Mouse (Mus musculus) heart, postnatal 4 days (tissue): Measurements from ENCODE around the gene B230104I21Rik. TPM values are rescaled to one million over a fixed set of nuclear protein-coding genes. Genes with fewer than 3 reads are reported as not detected.

Experiments
- DNase-seq: peaks from one replicate; pipeline ENCODE4 v3.0.0; 2021
- total RNA-seq, 2 experiments: library from RNA; stranded (reverse); gene quantifications; 2 replicates each; pipeline ENCODE4 v1.2.3; 2021

B230104I21Rik gene
- not detected for total RNA-seq

DNA sequence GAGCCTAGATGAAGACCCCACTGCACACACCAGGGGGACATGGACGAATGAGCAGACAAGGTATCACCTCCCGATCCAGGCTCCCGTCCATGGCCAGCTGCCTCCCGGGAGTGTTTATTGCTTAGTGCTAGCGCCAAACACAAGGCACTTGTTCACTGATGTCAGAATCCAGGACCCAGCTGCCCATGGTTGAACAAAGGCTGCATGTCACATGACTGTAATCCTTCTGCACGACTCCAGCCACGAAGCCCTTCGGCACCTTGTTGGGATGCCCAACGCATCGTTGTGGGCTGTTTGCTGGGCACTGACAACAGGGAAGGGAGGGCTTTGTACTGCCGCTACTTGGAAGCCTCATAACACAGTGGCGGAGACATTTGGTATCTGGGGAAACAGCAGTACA is at the start of gene B230104I21Rik:
TSS of gene B230104I21Rik (plus strand) at position 367 of the 400 bp plus-strand sequence.
- DNase-seq = no peak

DNA sequence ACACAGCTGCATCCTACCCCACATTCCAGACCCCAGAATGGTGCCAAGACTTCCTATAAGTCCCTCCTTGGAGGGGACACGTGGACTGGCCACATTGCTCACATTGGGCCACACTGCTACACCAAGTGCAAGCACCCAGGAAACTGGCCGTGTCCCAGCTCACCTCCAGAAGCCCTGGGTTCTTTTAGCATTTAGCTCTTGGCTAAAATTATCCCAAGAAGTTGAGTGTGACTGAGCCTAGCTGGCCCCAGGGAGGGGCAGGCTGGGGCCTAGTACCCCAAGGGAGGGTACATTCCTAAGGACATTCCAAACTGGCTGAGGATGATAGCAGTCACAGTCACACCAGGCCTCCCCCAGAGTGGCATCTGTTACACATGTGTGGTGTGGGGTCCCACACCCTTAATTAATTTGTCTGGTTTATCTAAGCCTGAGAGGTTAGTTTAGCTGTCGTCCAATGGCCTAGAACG is 42.2 kb upstream of the B230104I21Rik start:
- DNase-seq = no peak

DNA sequence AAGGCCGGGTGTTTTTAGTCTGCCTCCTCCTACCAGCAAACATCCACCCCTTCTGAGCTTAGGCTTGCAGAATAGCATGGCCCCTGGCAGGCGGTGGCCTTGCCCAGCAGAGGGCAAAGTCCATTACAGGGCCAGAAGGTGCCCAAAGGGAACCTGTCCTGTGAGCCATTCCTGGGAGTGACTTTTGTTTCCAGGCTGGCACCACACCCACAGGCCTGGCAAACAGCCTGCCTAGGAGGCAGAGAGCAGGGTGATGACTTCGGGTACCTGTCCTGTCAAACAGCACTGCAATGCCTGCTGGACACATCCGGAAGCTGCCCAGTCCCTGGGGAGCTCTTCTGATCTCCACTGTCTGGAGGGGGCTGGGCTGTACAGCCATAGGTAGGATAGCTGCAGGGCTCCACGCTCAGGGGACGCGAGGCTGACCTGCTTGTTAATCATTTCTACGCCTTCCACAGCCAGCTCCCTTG is 41.6 kb upstream of the B230104I21Rik start:
- DNase-seq = no peak

DNA sequence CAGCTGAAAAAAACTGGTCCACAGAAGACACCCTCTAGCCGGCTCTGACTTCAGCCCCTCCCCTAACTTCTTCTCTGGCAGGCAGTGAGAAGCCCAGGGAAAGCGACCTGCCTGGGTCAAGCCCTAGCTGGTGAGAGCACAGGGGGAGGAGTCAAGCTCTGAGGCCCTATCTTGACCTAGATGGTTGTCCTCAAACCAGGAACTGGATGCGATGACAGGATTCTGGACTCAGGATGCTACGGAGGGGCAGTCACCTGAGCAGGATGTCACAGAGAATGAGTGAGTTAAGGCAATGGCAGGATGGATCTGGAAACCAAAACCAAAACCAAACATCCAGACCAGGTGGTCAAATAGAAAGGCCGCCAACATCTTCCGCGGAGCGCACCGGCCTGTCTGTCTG is 38.2 kb upstream of the B230104I21Rik start:
- no peak for DNase-seq

DNA sequence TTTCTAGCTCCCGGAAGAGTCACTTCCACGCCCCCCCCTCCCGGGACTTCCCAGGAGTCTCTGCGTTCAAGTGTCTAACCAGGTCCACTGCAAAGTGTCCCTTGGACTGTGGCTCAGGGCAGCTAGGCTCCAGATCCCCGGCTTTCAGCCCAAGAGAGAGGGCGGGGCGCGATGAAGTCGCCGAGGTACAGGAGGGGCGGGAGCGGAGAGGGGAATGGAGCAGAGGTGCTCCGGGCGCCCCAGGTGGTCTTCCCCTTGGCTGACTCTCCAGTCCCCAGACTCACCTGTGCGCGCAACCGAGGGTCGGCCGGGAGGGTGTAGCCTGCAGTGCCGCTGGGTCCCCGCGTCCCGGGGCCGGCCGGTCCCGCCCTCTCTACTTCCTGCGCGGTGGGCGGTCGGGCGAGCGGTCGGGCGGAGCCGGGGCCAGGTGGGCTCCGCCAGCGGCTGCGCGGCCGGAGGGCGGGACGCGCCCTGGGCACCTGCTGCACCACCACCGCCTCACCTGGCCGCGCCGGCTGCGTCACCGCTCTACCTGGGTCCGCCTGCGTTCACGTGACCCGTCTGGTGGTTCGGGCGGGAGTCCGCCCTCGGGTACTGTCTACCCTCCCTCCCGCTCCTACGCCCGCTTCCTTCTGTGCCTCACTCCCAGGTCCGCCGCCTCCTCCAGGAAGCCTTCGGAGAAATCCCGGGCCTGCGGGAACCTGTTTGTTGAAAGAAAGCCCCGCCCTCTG is 36.2 kb upstream of the B230104I21Rik start:
- DNase-seq = no peak

DNA sequence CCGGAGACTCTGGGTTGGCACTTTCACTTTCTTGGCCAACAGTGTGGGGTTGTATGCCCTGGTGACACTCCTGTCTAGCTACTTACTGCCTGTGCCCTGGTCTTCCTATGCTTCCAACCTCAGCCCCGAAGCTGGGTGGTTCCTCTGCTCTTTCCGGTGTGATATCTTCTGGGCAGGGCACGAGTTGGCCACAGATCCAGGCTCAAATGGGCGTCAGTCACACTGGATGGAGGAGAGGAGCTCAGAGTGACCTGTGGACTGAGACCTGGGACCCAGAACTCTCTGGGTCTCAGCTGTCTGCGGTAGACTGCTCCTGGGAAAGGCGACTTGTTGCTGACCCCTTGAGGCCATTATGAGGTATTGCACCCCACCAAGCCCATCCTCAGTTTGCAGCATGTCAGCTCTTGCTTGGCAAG is 34.5 kb upstream of the B230104I21Rik start, which contains the start of gene Arhgef16:
TSS of gene Arhgef16 (minus strand) at position 211 of the 416 bp plus-strand sequence.
- peak; percentile 60 for DNase-seq

DNA sequence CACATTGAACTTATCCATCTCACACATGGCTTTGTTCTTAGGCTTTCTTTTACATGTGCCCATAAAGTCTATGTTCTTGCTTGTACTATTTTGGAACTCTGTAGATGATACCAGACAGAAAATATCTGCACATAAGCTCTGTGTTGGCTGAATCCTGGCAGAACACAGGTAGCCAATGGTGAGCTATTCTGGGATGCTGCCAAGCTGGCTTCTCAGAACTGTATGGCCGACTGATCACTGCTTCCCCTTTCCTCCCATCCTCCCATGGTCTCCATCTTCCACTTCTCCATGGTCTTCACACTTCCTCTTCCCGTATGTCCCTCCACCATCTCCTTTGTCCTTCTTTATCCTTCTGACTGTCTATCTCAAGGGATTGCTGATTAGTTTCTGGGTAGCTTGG is 26.8 kb upstream of the B230104I21Rik start:
- no peak for DNase-seq

DNA sequence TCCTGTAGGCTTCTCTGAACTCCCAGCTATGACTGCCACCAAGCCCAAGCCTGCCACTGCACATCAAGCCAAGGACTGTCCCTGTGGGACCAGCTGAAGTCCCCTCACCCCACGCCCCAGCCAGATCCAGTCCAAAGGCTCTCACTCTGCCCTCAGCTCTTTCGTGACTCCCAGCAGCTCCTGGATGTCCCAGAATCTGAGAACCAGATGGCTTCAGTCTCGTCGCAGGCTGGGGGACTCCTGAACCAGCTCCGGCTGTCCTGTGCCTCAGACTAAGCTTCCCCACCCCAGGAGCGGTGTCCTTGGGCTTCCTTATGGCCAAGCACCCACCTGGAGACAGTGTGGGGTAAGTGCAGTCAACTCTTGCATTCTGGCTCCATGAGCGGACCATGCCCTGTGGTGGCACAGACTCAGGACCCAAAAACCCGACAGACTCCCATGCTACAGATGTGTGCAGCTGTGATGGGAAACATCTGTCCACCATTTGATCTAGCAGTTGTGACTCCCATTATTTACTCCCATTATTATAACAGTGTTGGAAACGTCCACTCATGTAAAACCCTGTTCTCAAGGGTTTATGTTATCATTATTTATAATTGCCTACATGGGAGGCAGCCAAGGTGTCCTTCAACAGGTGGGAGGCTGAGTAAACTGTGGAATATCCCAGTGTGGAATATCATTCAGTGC is 25.2 kb upstream of the B230104I21Rik start:
- no peak for DNase-seq

DNA sequence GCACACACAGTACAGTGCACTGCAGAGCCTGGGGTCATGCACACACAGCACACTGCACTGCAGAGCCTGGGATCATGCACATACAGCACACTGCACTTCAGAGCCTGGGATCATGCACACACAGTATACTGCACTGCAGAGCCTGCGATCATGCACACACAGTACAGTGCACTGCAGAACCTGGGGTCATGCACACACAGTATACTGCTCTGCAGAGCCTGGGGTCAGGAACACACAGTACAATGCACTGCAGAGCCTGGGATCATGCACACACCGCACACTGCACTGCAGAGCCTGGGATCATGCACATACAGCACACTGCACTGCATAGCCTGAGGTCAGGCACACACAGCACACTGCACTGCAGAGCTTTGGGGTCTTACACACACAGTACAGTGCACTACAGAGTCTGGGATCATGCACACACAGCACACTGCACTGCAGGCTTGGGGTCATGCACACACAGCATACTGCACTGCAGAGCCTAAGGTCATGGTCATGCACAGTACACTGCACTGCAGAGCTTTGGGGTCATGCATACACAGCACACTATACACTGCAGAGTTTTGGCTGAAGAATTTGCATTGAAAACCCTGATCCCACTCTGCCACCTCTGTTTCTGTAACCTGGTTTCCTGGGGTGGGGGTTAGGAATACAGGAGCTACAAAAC is 23.6 kb upstream of the B230104I21Rik start:
- DNase-seq = no peak

DNA sequence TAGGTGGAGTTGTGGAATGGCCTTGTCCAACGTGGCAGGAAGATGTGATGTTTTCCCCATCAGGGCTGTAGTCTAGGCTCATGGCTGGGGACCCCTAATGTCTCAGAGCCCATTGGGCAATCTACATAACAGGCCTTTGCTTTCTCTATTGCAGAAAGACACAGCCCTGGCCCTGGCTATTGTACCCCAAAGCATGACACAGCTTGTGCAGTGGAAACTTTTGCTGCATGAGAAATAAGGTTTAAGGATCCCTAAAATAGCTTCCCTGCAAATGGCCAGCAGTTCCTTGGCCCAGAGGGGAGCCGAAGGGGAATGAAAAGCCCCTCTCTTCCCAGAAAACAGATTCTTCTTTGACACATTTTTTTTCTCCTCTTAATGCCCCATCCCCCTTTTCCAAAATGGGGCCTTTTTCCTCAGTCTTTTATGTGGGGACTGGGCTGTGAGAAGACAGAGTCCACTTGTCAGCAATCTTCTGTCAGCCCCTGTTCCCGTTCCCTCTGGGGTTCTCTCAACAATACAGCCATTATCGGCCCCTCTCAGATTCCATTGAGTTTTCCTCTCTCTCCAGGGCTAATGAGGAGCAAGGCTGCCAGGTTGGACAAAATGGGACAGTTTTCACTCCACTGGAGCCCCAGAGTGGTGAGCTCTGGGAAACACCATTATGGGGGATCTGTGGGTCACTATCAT is 22.8 kb upstream of the B230104I21Rik start:
- no peak for DNase-seq

DNA sequence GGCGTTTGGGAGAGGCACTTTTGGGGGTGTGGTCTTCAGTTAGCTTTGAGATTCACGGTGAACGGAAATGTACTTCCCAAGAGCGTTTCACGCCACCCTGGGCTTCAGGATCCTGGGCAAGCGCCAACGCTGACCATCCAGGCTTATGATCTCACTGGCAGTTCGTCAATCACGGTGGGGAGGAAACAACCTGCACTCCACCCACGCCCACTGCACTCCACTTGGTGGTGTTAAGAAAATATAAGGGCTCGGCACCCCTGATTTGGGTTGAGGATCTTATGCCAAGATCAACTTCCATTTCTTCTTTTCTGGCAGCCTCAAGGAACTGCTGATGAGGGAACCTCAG is 22.3 kb upstream of the B230104I21Rik start:
- DNase-seq = no peak

DNA sequence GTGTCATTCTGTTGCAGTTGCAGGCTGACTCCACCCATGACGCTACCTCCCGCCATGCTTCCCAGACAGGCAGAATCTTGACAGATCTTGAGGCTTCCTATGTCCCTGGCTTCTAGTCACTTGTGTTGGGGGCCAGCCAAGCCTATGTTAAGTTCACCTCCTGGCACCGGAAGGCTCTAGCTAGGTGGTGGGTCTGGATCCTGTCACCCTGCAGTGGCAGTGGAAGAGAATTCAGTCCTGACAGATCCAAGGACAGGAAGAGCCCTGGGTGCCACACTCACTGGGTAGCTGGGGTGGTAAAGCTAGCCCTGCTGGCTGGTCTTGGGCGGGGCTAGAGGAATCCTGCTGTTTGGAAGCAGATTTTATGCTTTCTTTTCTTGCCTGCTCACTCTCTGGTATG is 10.5 kb upstream of the B230104I21Rik start:
- DNase-seq = peak; percentile 50

DNA sequence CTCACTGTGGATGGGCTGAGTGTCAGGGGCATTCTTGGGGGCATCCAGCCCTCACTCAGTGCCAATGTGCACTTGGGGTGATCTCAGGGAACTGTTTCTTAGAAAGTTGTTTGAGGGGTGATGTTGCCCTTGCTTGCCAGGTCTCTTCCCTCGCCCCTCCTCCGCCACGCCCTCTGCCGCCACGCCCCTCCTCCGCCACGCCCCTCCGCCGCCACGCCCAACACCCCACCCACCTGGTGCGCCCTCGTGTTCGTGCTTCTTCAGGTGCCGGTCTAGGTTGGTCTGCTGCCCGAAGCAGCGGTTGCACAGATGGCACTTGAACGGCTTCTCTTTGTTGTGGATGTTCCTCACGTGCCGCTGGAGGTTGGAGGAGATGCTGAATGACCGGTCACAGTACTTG is 7.5 kb upstream of the B230104I21Rik start:
- DNase-seq = no peak

DNA sequence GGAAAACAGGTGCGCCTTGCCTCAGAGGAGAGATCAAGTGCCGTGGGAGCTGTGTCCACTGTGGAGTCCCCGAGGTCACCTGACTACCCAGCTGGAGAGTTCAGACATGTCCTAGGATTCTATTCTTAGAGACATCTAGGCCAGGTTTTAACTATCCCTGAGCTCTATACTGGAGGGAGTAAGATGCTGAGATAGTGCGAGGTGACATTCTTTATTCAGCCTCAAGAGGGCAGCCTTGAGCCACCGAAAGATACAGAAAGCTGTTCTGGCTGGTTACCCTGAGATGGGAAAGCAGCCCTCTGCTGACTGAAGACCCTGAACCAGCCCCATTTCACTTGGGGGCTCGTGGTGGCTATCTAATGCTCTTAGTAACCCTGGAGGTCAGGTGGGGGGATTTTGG is 7.1 kb upstream of the B230104I21Rik start:
- DNase-seq = peak; percentile 83

DNA sequence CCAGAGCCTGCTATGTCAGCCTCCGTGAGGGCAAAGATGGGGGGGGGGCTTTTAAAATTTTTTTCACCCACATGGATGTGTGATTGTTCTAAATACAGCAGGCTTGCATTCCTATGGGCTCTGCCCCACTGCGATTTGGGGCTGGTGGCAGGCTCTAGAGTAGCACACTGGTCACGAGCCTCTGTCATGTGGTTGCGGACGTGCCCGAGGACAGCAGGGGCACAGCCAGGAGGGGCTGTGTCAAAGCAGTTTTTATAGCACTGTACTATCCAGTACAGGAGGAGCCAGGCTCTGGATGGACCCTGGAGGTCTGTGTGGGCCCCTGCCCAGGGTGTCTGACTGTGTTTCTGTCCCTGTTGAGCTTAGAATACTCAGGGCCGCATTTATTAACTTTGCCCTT is 5.9 kb upstream of the B230104I21Rik start:
- DNase-seq = peak; percentile 69

DNA sequence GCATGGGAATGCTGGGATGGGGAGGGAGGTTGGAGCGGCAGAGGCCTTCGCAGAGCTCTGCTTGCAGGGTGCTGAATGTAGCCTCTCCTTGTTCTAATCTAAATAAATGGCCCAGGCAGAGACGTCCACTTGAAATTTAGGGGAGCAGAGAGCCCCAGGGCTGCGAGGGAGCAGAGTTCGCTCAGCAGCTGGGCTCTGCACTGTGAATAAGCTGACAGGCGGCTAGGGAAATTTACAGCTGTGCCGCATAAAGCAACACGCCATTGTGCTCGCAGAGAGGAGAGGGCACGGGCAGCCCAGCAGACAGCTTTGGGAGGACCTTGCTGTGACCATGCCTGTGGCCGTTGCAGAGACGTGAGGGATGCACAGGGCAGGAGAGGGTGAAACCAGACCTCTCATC is 4.7 kb upstream of the B230104I21Rik start:
- DNase-seq = no peak

DNA sequence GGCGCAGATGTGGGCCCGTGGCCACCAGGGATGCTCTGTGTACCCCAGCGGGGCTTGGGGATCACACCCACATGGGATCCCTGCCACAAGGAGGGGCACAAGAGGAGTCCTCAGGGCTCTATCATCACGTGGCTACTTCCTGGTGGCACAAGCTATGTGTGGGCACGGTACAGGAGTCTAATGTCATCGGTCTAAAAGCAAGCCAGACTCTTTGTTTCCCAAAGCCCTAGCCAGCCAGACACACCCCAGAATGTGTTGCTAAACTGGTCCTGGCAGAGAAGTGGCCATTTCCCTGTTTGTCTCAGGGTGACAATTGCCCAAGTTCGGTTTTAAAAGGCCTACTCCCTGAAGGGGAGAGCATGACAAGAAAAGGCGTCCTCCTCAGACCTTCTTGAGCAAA is 2.6 kb upstream of the B230104I21Rik start:
- peak; percentile 46 for DNase-seq

DNA sequence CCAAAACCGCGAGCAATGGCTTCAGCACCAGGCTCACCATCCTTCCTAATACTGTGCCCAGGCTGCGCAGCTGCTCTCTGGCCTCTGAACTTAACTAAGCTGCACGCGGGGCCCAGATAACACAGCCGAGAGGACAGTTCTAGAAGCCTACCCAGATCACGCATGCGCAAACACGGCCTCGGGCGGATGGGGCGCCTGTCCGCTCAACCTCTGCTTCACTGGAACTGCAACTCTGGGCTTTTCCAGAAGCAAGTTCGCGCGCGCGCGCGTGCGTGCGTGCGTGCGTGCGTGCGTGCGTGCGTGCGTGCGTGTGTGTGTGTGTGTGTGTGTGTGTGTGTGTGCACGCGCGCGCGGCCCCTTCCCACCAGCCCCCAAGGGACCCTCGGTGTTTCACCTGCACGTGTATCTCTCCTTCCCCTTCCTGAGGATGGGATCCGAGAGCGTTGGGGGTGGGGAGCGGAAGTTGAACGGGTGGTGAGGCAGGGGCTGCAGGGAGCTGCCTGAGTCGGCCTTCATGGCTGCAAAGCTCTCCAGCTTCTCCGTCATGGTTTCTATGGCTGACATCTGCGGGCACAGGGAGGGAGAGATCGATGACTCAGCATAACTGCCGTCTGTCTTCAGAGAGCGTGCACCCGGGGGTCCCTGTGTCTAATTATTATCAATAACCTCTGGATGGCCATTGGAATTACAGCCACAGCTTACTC is 1.1 kb upstream of the B230104I21Rik start:
- DNase-seq = peak; percentile 58

DNA sequence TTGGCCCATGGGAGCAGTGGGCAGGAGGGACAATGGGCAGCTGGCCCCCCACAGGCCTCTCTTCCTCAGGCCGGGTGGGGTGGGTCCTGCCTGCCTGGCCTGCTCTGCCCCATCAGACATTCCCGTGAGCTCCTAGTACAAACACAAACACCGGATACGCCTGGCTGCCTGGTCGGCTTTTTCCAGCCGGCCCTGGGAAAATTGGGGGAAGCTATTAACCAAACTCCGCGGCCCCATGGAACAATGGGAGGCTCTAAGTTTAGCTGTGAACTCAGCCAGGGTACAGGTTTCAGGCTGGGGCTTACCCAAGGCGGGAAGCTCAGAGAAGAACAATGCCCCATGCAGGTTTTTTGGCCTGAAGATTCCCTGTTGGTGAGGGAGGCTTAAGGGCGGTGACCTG is 723 bp downstream of the B230104I21Rik start:
- peak; percentile 61 for DNase-seq

DNA sequence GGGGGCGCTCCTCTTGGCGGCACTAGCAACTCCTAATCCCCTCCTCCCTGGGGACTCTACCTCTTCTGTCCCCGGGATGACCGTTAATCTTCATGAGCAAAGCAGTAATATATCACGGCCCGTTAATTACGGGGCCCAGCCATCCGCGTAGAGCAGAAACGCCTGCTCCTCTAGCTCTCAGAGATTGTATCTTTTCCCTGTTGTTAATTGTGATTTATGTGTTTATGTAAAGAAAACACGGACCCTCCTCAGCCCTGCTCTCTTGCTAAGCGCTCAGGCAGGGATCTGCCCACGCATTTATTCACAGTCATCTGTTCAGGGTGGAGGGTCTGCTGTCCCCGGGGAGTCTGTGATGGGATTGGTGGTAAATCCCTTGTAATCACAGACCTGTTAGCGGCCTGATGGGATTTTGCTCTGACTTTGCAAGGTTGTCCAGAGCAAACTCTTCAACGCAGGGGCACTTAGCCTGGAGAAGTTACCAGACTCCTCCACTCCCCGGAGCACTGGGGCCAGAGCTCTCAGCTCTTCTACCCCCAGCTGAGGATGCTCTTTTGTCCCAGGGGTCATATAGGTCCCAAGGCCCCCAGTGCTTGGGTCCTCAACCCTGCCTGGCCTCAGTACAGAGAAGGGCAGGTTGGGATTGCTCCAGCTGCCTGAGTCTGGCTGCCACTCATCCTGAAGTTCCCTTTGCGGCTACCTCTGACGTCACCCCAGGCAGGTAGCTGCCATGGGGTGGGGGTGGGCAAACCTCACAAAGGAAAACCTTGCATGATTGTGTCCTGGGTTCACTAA is 11.0 kb downstream of the B230104I21Rik start:
- DNase-seq = no peak

DNA sequence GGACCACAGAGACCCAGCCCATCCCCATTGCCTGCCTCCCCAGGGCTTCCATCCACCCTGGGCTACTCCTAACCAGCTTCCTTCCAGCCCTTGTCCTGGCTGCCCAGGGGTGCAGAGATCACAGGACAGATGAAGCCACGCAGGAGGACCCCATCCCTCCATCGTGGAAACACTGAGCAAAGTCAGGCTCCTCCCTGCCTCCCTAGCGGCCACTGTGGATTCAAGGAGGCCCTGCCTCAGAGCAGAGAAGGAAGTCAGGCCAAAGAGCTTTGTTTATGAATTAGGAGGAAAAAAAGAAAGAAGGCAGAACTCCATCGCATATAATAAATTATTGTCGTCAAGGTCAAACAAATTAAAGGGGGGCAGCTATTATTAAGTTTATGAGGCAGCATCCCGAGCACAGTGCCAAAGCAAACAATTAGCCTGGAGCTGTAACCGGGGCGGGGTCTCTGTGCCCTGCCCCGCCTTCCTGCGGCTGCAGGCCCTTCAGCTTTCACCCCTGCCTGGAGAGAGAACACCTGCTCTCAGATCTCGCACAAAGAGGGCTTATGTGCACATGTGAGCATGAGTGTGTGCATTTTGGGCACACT is 12.4 kb downstream of the B230104I21Rik start:
- DNase-seq = no peak
